Mouse (Mus musculus) midbrain, postnatal 0 days (tissue): ENCODE measurements around the gene Oit3. TPM values are rescaled to one million over a fixed set of nuclear protein-coding genes. Genes with fewer than 3 reads are reported as not detected.
"Not testable (repeated sequence)": the region's sequence is repeated elsewhere in the genome, so short reads cannot be mapped to it uniquely, and the experiment has no call there.

Experiments
- ATAC-seq: fragments of 200-750 bp; cut with Nextera tagmentation; 2 replicates; pipeline ENCODE4 v1.8.0; 2017; ENCODE audit warnings: moderate number of reproducible peaks, mild to moderate bottlenecking, moderate TSS enrichment, moderate library complexity; ENCODE audit not compliant: low FRiP score
- DNase-seq: peaks from one replicate; pipeline ENCODE4 v3.0.0-alpha.2; 2015; ENCODE audit warnings: low spot score
- H3K27ac ChIP-seq: fragments of 300-500 bp; sonication (generic); 2 replicates; pipeline ENCODE4 v1.5.1; 2014; ENCODE audit warnings: low read depth, mild to moderate bottlenecking, low read length, mixed read lengths
- H3K27me3 ChIP-seq: fragments of 300-500 bp; sonication (generic); 2 replicates; pipeline ENCODE4 v1.6.1; 2014; ENCODE audit warnings: low read length, control low read depth, mixed read lengths; ENCODE audit not compliant: insufficient read depth
- H3K36me3 ChIP-seq: fragments of 300-500 bp; sonication (generic); 2 replicates; pipeline ENCODE4 v1.6.1; 2014; ENCODE audit warnings: low read length, control low read depth, mixed read lengths; ENCODE audit not compliant: insufficient read depth
- H3K4me1 ChIP-seq: fragments of 300-500 bp; sonication (generic); 2 replicates; pipeline ENCODE4 v1.6.1; 2014; ENCODE audit warnings: mild to moderate bottlenecking, control low read depth, antibody characterized with exemption, low read length, mixed read lengths; ENCODE audit not compliant: insufficient read depth
- H3K4me2 ChIP-seq: fragments of 300-500 bp; sonication (generic); 2 replicates; pipeline ENCODE4 v1.6.1; 2014; ENCODE audit warnings: low read depth, mild to moderate bottlenecking, low read length, mixed read lengths; ENCODE audit not compliant: poor library complexity, severe bottlenecking
- H3K4me3 ChIP-seq: fragments of 300-500 bp; sonication (generic); 2 replicates; pipeline ENCODE4 v1.5.1; 2014; ENCODE audit warnings: low read depth, mild to moderate bottlenecking, low read length, moderate library complexity
- H3K9ac ChIP-seq: fragments of 300-500 bp; sonication (generic); replicated peaks from 2 replicates; pipeline ENCODE4 v1.6.1; 2014; ENCODE audit warnings: mild to moderate bottlenecking, low read length, moderate library complexity, mixed read lengths; ENCODE audit not compliant: poor library complexity, severe bottlenecking
- H3K9me3 ChIP-seq: fragments of 300-500 bp; sonication (generic); 2 replicates; pipeline ENCODE4 v1.6.1; 2016; ENCODE audit warnings: low read length, control low read depth
- CTCF ChIP-seq: IDR thresholded peaks from 2 replicates; pipeline ENCODE4 v1.5.1; 2016; ENCODE audit warnings: antibody characterized with exemption, mild to moderate bottlenecking
- WGBS: fragments of 180-500 bp; shearing (Covaris S2); extraction: QIAGEN DNeasy Blood & Tissue Kit; methylation state at CpG from one replicate; pipeline ENCODE4 v1.1.7; 2014; 5-methylcytosine and 5-hydroxymethylcytosine counted together
- polyA plus RNA-seq: library from polyadenylated mRNA; unstranded; fragments of >200 nt; fragmentation: Nextera tagmentation; extraction: Ambion mirVana; gene quantifications from 2 replicates; pipeline ENCODE4 v1.2.1, GENCODE M21; 2015
- total RNA-seq: library from RNA; depleted of rRNA; stranded (reverse); fragments of >200 nt; gene quantifications from 2 replicates; pipeline ENCODE4 v1.2.3, GENCODE M21; 2014

Gene Oit3
- total and polyA plus RNA-seq, 2 experiments from 2014 or later, result 0.05 to 0.11 TPM

DNA sequence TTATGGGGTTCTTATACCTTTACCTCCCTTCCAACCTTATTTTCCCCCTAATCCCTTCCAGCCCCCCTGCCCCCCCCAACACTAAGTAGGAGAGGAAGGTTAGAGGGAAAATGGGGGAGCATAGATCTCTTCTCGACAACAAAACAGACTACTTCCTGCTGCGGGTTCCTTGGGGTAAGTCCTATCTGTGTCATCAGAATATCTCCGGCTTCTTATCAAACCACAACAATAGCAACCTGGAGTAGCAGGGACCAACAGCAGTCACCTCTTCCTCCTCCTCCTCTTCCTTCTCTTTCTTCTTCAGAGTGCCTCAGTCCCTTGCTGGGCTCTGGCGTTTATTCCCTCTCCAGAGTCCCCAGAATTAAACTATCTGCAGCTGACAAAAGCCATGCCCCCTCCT lies 49.7 kb downstream of the Oit3 start:
- Histone ChIP-seq H3K27me3 (no peaks in the 10 kb centered on the region), H3K9ac (no peak overlapping the region), H3K4me1 (no peaks in the 10 kb centered on the region), H3K4me2 (no peak overlapping the region), H3K36me3 (no peaks in the 10 kb centered on the region), H3K9me3 (peaks cover 10% of the 10 kb centered on the region), H3K27ac (no peak overlapping the region), H3K4me3 (no peak overlapping the region)
- ATAC-seq (no peak), DNase-seq (no peak)
- WGBS, result 77% methylated on average over 4 of the region's 4 CpGs
- TF ChIP-seq CTCF, result no peak

DNA sequence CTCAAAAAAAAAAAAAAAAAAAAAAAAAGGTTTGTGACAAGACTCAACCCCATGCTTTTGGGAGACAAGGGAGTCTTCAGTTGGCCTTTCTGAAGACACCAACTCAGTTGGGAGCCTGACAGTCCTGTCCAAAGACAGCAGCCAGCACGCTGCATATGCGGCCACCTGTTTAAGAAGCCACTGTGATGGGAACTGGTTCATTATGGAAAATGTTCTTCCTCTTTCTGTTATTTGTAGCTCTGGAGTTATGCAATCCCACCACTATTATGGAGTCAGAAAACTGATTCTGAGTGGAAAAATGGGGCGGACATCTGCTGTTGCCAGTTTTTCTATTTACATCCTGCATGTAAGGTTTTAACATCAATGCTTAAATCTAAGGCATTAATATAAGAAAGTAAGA lies 51.9 kb downstream of the Oit3 start:
- no peak for TF ChIP-seq CTCF
- no peaks in the 10 kb centered on the region for H3K36me3 ChIP-seq
- H3K27ac ChIP-seq, result no peak overlapping the region
- peaks cover 10% of the 10 kb centered on the region for H3K9me3 ChIP-seq
- WGBS, result 98% methylated on average over 3 of the region's 3 CpGs
- no peak for DNase-seq
- no peak for ATAC-seq
- H3K4me2 ChIP-seq, result no peak overlapping the region
- no peaks in the 10 kb centered on the region for H3K27me3 ChIP-seq
- H3K4me1 ChIP-seq, result no peaks in the 10 kb centered on the region
- no peak overlapping the region for H3K9ac ChIP-seq
- no peak overlapping the region for H3K4me3 ChIP-seq

DNA sequence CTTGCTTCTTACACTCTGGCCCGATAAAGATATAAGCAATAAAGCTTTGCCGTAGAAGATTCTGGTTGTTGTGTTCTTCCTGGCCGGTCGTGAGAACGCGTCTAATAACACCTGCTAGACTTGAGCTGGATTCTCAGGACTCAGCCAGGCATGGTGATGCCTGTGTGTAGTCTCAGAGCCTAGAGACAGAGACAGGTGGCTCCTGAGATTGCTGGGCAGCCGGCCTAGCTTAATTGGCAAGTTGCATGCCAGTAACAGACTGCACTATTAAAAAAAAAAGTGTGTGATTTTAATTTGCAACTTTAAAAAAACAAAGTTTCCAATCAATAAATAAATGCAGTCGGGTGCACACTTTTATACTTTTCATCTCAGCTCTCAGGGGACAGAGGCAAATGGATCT lies 54.6 kb downstream of the Oit3 start:
- no peak overlapping the region for H3K9ac ChIP-seq
- no peak overlapping the region for H3K4me2 ChIP-seq
- DNase-seq, result peak; percentile 10
- H3K4me3 ChIP-seq, result no peak overlapping the region
- peaks cover 10% of the 10 kb centered on the region for H3K9me3 ChIP-seq
- H3K4me1 ChIP-seq, result no peaks in the 10 kb centered on the region
- TF ChIP-seq CTCF, result no peak
- no peak overlapping the region for H3K27ac ChIP-seq
- H3K36me3 ChIP-seq, result no peaks in the 10 kb centered on the region
- 97% methylated on average over 7 of the region's 8 CpGs for WGBS
- no peak for ATAC-seq
- H3K27me3 ChIP-seq, result no peaks in the 10 kb centered on the region

DNA sequence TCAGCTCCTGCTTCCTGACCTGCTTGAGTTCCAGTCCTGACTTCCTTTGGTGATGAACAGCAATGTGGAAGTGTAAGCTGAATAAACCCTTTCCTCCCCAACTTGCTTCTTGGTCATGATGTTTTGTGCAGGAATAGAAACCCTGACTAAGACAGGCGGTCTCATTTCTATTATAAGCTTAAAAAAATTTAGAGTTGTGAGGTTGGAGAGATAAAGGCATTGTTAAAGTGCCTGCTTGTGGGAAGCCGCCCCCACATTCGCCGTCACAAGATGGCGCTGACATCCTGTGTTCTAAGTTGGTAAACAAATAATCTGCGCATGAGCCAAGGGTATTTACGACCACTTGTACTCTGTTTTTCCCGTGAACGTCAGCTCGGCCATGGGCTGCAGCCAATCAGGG lies 60.0 kb downstream of the Oit3 start:
- not testable (repeated sequence) for H3K27me3 ChIP-seq, H3K36me3 ChIP-seq, DNase-seq, H3K9ac ChIP-seq, H3K4me1 ChIP-seq, H3K9me3 ChIP-seq, H3K4me2 ChIP-seq, H3K27ac ChIP-seq, H3K4me3 ChIP-seq, ATAC-seq
- 92% methylated on average over 5 of the region's 10 CpGs for WGBS

DNA sequence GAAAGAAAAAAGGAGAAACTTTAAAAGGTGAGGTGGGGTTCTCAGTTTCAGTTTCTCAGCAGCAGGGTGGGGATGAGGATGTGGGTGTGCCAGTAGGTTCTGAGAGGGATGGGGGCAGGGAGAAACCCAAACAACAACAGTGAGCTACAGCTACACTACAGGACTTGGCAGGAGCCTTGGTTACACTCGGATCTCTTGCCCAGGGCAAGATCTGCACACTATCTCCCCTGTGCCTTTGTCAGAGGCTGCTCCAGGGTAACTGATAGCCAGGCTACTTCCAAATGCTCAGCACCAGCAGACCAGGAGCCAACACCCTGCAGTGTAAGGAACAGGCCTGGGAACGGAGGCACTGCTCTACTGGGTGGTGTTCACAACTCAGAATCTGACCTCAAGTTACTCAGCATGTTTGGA lies 61.2 kb downstream of the Oit3 start:
- Histone ChIP-seq H3K4me3 (no peak overlapping the region), H3K4me1 (no peaks in the 10 kb centered on the region), H3K27ac (no peak overlapping the region), H3K9me3 (no peaks in the 10 kb centered on the region), H3K36me3 (no peaks in the 10 kb centered on the region), H3K4me2 (no peak overlapping the region), H3K9ac (no peak overlapping the region), H3K27me3 (no peaks in the 10 kb centered on the region)
- 78% methylated on average over 2 of the region's 2 CpGs for WGBS
- no peak for DNase-seq
- TF ChIP-seq CTCF, result no peak
- no peak for ATAC-seq

DNA sequence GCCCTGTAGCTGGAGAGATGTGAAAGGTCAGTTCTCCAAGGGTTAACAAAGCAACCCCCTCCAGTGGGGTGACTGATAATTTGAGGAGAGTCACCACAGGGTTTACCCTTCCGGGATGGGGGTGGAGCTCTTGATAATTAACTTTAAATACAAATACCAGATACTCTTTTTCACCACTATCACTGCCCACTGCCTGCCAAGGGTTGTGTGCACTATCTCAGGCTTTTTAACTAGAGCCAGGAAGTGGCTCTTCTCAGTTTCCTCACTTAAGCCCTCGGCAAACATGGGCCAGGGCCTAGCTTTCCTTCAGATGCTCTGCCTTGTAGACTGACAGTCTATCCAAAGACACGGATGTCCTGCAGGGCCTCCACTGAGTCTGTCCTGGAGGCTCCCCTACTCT lies 61.7 kb downstream of the Oit3 start:
- ATAC-seq (no peak), DNase-seq (no peak)
- no peaks in the 10 kb centered on the region for H3K36me3 ChIP-seq
- no peaks in the 10 kb centered on the region for H3K27me3 ChIP-seq
- TF ChIP-seq CTCF, result no peak
- 66% methylated on average over 3 of the region's 3 CpGs for WGBS
- no peaks in the 10 kb centered on the region for H3K9me3 ChIP-seq
- H3K4me3 ChIP-seq, result no peak overlapping the region
- H3K27ac ChIP-seq, result no peak overlapping the region
- H3K4me2 ChIP-seq, result no peak overlapping the region
- no peak overlapping the region for H3K9ac ChIP-seq
- no peaks in the 10 kb centered on the region for H3K4me1 ChIP-seq
